Mouse (Mus musculus): ENCODE results near the gene Etv2. TPM values are rescaled to one million over a fixed set of nuclear protein-coding genes. Genes with fewer than 3 reads are reported as not detected.

The Etv2 gene
- polyA plus RNA-seq, 1 experiment = not detected

GRCm38 (mm10) chr7:30607706-30608309, 27.8 kb downstream of the Etv2 start:
- 0 out of 2 replicates have a peak, but pooled peaks have one; percentile 14 for TF ChIP-seq CTCF (IDR thresholded peaks at IDR 0.05; ENCODE audit: insufficient read depth, low read depth, low read length)
- TF ChIP-seq POLR2A (IDR thresholded peaks at IDR 0.05; ENCODE audit: insufficient read depth, low read depth, low read length) = no peak
- no peak overlapping the region for H3K4me3 ChIP-seq (ENCODE audit: insufficient read depth, low read depth, low read length)
- WGBS = 29% methylated on average over 8 of the region's 8 CpGs
- H3K27ac ChIP-seq (ENCODE audit: insufficient read depth, low read depth, low read length) = no peak overlapping the region
- H3K4me1 ChIP-seq (ENCODE audit: control insufficient read depth, insufficient read depth, low read length) = no peaks in the 10 kb centered on the region

GRCm38 (mm10) chr7:30604944-30605343, 30.7 kb downstream of the Etv2 start:
- no peak for TF ChIP-seq CTCF (IDR thresholded peaks at IDR 0.05; ENCODE audit: insufficient read depth, low read depth, low read length)
- TF ChIP-seq POLR2A (IDR thresholded peaks at IDR 0.05; ENCODE audit: insufficient read depth, low read depth, low read length) = no peak
- 88% methylated on average over 8 of the region's 8 CpGs for WGBS
- Histone ChIP-seq H3K4me1 (ENCODE audit: control insufficient read depth, insufficient read depth, low read length) (peaks cover 2% of the 10 kb centered on the region), H3K4me3 (ENCODE audit: insufficient read depth, low read depth, low read length) (no peak overlapping the region), H3K27ac (ENCODE audit: insufficient read depth, low read depth, low read length) (no peak overlapping the region)

GRCm38 (mm10) chr7:30604424-30604823, 31.2 kb downstream of the Etv2 start:
- peaks cover 5% of the 10 kb centered on the region for H3K4me1 ChIP-seq (ENCODE audit: control insufficient read depth, insufficient read depth, low read length)
- TF ChIP-seq CTCF (IDR thresholded peaks at IDR 0.05; ENCODE audit: insufficient read depth, low read depth, low read length) (no peak), POLR2A (IDR thresholded peaks at IDR 0.05; ENCODE audit: insufficient read depth, low read depth, low read length) (no peak)
- H3K4me3 ChIP-seq (ENCODE audit: insufficient read depth, low read depth, low read length) = no peak overlapping the region
- WGBS = 58% methylated on average over 8 of the region's 8 CpGs
- no peak overlapping the region for H3K27ac ChIP-seq (ENCODE audit: insufficient read depth, low read depth, low read length)

- peaks cover 5% of the 10 kb centered on the region for H3K4me1 ChIP-seq (ENCODE audit: control insufficient read depth, insufficient read depth, low read length)
- H3K27ac ChIP-seq (ENCODE audit: insufficient read depth, low read depth, low read length) = no peak overlapping the region
- TF ChIP-seq POLR2A (IDR thresholded peaks at IDR 0.05; ENCODE audit: insufficient read depth, low read depth, low read length) (no peak), CTCF (IDR thresholded peaks at IDR 0.05; ENCODE audit: insufficient read depth, low read depth, low read length) (no peak)
- no peak overlapping the region for H3K4me3 ChIP-seq (ENCODE audit: insufficient read depth, low read depth, low read length)
- 49% methylated on average over 3 of the region's 3 CpGs for WGBS
Measured at GRCm38 (mm10) chr7:30602583-30602982, 33.1 kb downstream of the Etv2 start.

GRCm38 (mm10) chr7:30600651-30601050, 35.0 kb downstream of the Etv2 start:
- 67% methylated on average over 7 of the region's 7 CpGs for WGBS
- no peak overlapping the region for H3K4me3 ChIP-seq (ENCODE audit: insufficient read depth, low read depth, low read length)
- H3K4me1 ChIP-seq (ENCODE audit: control insufficient read depth, insufficient read depth, low read length) = peaks cover 5% of the 10 kb centered on the region
- TF ChIP-seq CTCF (IDR thresholded peaks at IDR 0.05; ENCODE audit: insufficient read depth, low read depth, low read length) (no peak), POLR2A (IDR thresholded peaks at IDR 0.05; ENCODE audit: insufficient read depth, low read depth, low read length) (no peak)
- no peak overlapping the region for H3K27ac ChIP-seq (ENCODE audit: insufficient read depth, low read depth, low read length)

- TF ChIP-seq POLR2A (IDR thresholded peaks at IDR 0.05; ENCODE audit: insufficient read depth, low read depth, low read length) = no peak
- no peak for TF ChIP-seq CTCF (IDR thresholded peaks at IDR 0.05; ENCODE audit: insufficient read depth, low read depth, low read length)
- Histone ChIP-seq H3K27ac (ENCODE audit: insufficient read depth, low read depth, low read length) (no peak overlapping the region), H3K4me1 (ENCODE audit: control insufficient read depth, insufficient read depth, low read length) (peaks cover 5% of the 10 kb centered on the region), H3K4me3 (ENCODE audit: insufficient read depth, low read depth, low read length) (no peak overlapping the region)
- 3% methylated on average over 16 of the region's 16 CpGs for WGBS
Measured at GRCm38 (mm10) chr7:30599933-30600353, 35.7 kb downstream of the Etv2 start.

GRCm38 (mm10) chr7:30598786-30599185, 36.9 kb downstream of the Etv2 start, which contains the start of gene Zbtb32:
Gene Zbtb32 (minus strand): TSS chr7:30598909.
- no peak within 1 kb of the TSS for H3K27ac ChIP-seq (ENCODE audit: insufficient read depth, low read depth, low read length)
- H3K4me1 ChIP-seq (ENCODE audit: control insufficient read depth, insufficient read depth, low read length) = peaks cover 5% of the 10 kb centered on the region
- TF ChIP-seq POLR2A (IDR thresholded peaks at IDR 0.05; ENCODE audit: insufficient read depth, low read depth, low read length) = no peak
- no peak for TF ChIP-seq CTCF (IDR thresholded peaks at IDR 0.05; ENCODE audit: insufficient read depth, low read depth, low read length)
- no peak within 1 kb of the TSS for H3K4me3 ChIP-seq (ENCODE audit: insufficient read depth, low read depth, low read length)
- WGBS = 95% methylated on average over 12 of the region's 12 CpGs

GRCm38 (mm10) chr7:30596811-30597210, 38.8 kb downstream of the Etv2 start:
- WGBS = 42% methylated on average over 5 of the region's 5 CpGs
- TF ChIP-seq CTCF (IDR thresholded peaks at IDR 0.05; ENCODE audit: insufficient read depth, low read depth, low read length) = no peak
- TF ChIP-seq POLR2A (IDR thresholded peaks at IDR 0.05; ENCODE audit: insufficient read depth, low read depth, low read length) = no peak
- H3K27ac ChIP-seq (ENCODE audit: insufficient read depth, low read depth, low read length) = no peak overlapping the region
- no peak overlapping the region for H3K4me3 ChIP-seq (ENCODE audit: insufficient read depth, low read depth, low read length)
- H3K4me1 ChIP-seq (ENCODE audit: control insufficient read depth, insufficient read depth, low read length) = peaks cover 5% of the 10 kb centered on the region

GRCm38 (mm10) chr7:30596093-30596492, 39.6 kb downstream of the Etv2 start:
- Histone ChIP-seq H3K27ac (ENCODE audit: insufficient read depth, low read depth, low read length) (no peak overlapping the region), H3K4me1 (ENCODE audit: control insufficient read depth, insufficient read depth, low read length) (peaks cover 5% of the 10 kb centered on the region), H3K4me3 (ENCODE audit: insufficient read depth, low read depth, low read length) (no peak overlapping the region)
- 84% methylated on average over 5 of the region's 5 CpGs for WGBS
- TF ChIP-seq POLR2A (IDR thresholded peaks at IDR 0.05; ENCODE audit: insufficient read depth, low read depth, low read length) = no peak
- no peak for TF ChIP-seq CTCF (IDR thresholded peaks at IDR 0.05; ENCODE audit: insufficient read depth, low read depth, low read length)

Measured in olfactory bulb, adult 2 months (tissue).